ENCODE assay signal across 21 mouse cellular contexts in genomic region chr1:34174961-34175360, GRCm38 (mm10).
DNase-seq lines count a peak whose midpoint lies in the region; ATAC-seq and TF ChIP-seq lines count a peak whose summit lies in the region.
"Had no signal": no experiment of that assay in that cellular context is flagged by ENCODE, and none has a peak within 500 bp of the region (broad histone marks: within the 10 kb centered on the region; RNA-seq: fewer than 3 reads in every experiment).

No protein-coding gene starts in this region.

- no peak for TF ChIP-seq RAD21 in CH12.LX (IDR thresholded peaks at IDR 0.05; ENCODE audit: low read depth, low read length)

- TF ChIP-seq POLR2A in CH12.LX (IDR thresholded peaks at IDR 0.05; ENCODE audit: low read depth, low read length), result no peak

- 73% methylated on average over 8 of the region's 8 CpGs for WGBS in kidney, embryonic 16.5 days

- H3K27ac ChIP-seq in kidney, embryonic 16.5 days (ENCODE audit: low read length), result no peak overlapping the region
- no peak overlapping the region for H3K27ac ChIP-seq in CH12.LX (ENCODE audit: insufficient read depth, low read depth)
- H3K27ac ChIP-seq: forebrain, embryonic 12.5 days; gastrocnemius, adult 2 months; heart, embryonic 15.5 days; hindbrain, embryonic 15.5 days; midbrain, embryonic 13.5 days had no signal

- no peaks in the 10 kb centered on the region for H3K4me1 ChIP-seq in kidney, embryonic 16.5 days (ENCODE audit: insufficient read depth, low read length)
- H3K4me1 ChIP-seq in CH12.LX (ENCODE audit: control insufficient read depth in 1 of 2, insufficient read depth in 2 of 2), result peaks cover 0 to 10% of the 10 kb centered on the region in 2 experiments; a peak in 2 of 4 replicates
- H3K4me1 ChIP-seq: forebrain, embryonic 12.5 days; heart, embryonic 15.5 days; hindbrain, embryonic 15.5 days; megakaryocyte, embryonic 14.5 days; midbrain, embryonic 13.5 days had no signal

- dilution Hi-C loops in CH12.LX (cut with MboI; ENCODE audit: extremely low pct_ligation_motif_present, extremely low pct_unique_long_range_greater_than_20kb, low sequenced_read_pairs), result no loop called here

- no peaks in the 10 kb centered on the region for H3K79me2 ChIP-seq in CH12.LX (replicated peaks; ENCODE audit: control insufficient read depth, extremely low read depth, insufficient read depth, poor library complexity, severe bottlenecking)

- TF ChIP-seq EP300 in CH12.LX (IDR thresholded peaks at IDR 0.05; ENCODE audit: low read length), result no peak

- H3K9me3 ChIP-seq in kidney, embryonic 16.5 days (ENCODE audit: low read length), result no peaks in the 10 kb centered on the region
- no peaks in the 10 kb centered on the region for H3K9me3 ChIP-seq in CH12.LX (replicated peaks; ENCODE audit: low read length)
- H3K9me3 ChIP-seq: forebrain, embryonic 12.5 days; heart, embryonic 15.5 days; hindbrain, embryonic 15.5 days; midbrain, embryonic 13.5 days had no signal

- H3K27me3 ChIP-seq in kidney, embryonic 16.5 days (ENCODE audit: insufficient read depth, low read length), result no peaks in the 10 kb centered on the region
- no peaks in the 10 kb centered on the region for H3K27me3 ChIP-seq in CH12.LX (replicated peaks)
- H3K27me3 ChIP-seq: forebrain, embryonic 12.5 days; heart, embryonic 15.5 days; hindbrain, embryonic 15.5 days; megakaryocyte, embryonic 14.5 days; midbrain, embryonic 13.5 days had no signal

- no peak overlapping the region for H3K9ac ChIP-seq in kidney, embryonic 16.5 days (replicated peaks; ENCODE audit: low read length)
- no peak overlapping the region for H3K9ac ChIP-seq in CH12.LX (ENCODE audit: insufficient read depth, low read depth)
- H3K9ac ChIP-seq: forebrain, embryonic 12.5 days; heart, embryonic 15.5 days; hindbrain, embryonic 15.5 days; midbrain, embryonic 13.5 days had no signal

- H3K36me3 ChIP-seq in kidney, embryonic 16.5 days (ENCODE audit: insufficient read depth, low read length), result peaks cover 67% of the 10 kb centered on the region
- H3K36me3 ChIP-seq in CH12.LX (replicated peaks in 1 of 2; ENCODE audit: control insufficient read depth in 1 of 2, insufficient read depth in 1 of 2, low read length in 1 of 2), result peaks cover 26 to 80% of the 10 kb centered on the region in 2 experiments

- no peak overlapping the region for H3K4me3 ChIP-seq in kidney, embryonic 16.5 days (ENCODE audit: low read length)
- H3K4me3 ChIP-seq in CH12.LX (replicated peaks in 1 of 3; ENCODE audit: low read depth in 2 of 3, low read length in 2 of 3, poor library complexity in 1 of 3), result no peak overlapping the region
- H3K4me3 ChIP-seq: forebrain, embryonic 12.5 days; gastrocnemius, adult 2 months; heart, embryonic 15.5 days; hindbrain, embryonic 15.5 days; megakaryocyte, embryonic 14.5 days; midbrain, embryonic 13.5 days had no signal

- no peak for ATAC-seq in kidney, embryonic 16.5 days (ENCODE audit: low FRiP score, low TSS enrichment)
- ATAC-seq: midbrain, embryonic 13.5 days had no signal

- no peak for TF ChIP-seq CTCF in CH12.LX (conservative IDR thresholded peaks at IDR 0.05 in 1 of 2, IDR thresholded peaks at IDR 0.05 in 1 of 2; ENCODE audit: low read depth in 2 of 2, low read length in 2 of 2)

- no peak overlapping the region for H3K4me2 ChIP-seq in kidney, embryonic 16.5 days (replicated peaks; ENCODE audit: low read depth, low read length)
- H3K4me2 ChIP-seq in CH12.LX (ENCODE audit: insufficient read depth, low read depth, poor library complexity, severe bottlenecking), result no peak overlapping the region
- H3K4me2 ChIP-seq: forebrain, embryonic 12.5 days; heart, embryonic 15.5 days; hindbrain, embryonic 15.5 days; midbrain, embryonic 13.5 days had no signal

- peak; percentile 47 for DNase-seq in kidney, adult 18-20 months
- peak; percentile 12 for DNase-seq in CH12.LX (ENCODE audit: extremely low read depth)
- peak; percentile 68 to 74 for DNase-seq in kidney, adult 8-10 months
- peak; percentile 73 to 78 for DNase-seq in kidney, postnatal 36 days
- no peak for DNase-seq in frontal cortex, postnatal 25 days (ENCODE audit: low spot score in 2 of 2)
- no peak for DNase-seq in B cell, adult 2 months
- DNase-seq in retina, embryonic 14.5 days (ENCODE audit: low spot score), result no peak
- DNase-seq: adrenal gland, adult 2 months; cerebellum, adult 11 months; cerebellum, postnatal 14 days; gastrocnemius, adult 2 months; heart, postnatal 36 days; lung, postnatal 14 days; right cerebral cortex, postnatal 25 days; spleen, adult 18-20 months had no signal

- in situ Hi-C loops in CH12.LX (cut with MboI; ENCODE audit: low pct_ligation_motif_present, low pct_unique_long_range_greater_than_20kb, low sequenced_read_pairs), result no loop called here

TF ChIP-seq in CH12.LX, 34 proteins besides CTCF, POLR2A, EP300 and RAD21:
- no peak for TF ChIP-seq PAX5 (IDR thresholded peaks at IDR 0.05; ENCODE audit: low read length)
- TF ChIP-seq E2F4 (IDR thresholded peaks at IDR 0.05; ENCODE audit: insufficient replicate concordance, low read depth, low read length), result no peak
- no peak for TF ChIP-seq MYC (IDR thresholded peaks at IDR 0.05; ENCODE audit: low read depth, low read length)
- no peak for TF ChIP-seq BHLHE40 (IDR thresholded peaks at IDR 0.05; ENCODE audit: low read depth, low read length)
- no peak for TF ChIP-seq IRF4 (IDR thresholded peaks at IDR 0.05; ENCODE audit: low read depth, low read length)
- no peak for TF ChIP-seq GABPA (IDR thresholded peaks at IDR 0.05; ENCODE audit: insufficient replicate concordance, low read depth, low read length)
- TF ChIP-seq USF2 (conservative IDR thresholded peaks at IDR 0.05; ENCODE audit: low read depth, low read length), result no peak
- no peak for TF ChIP-seq POLR2AphosphoS2 (IDR thresholded peaks at IDR 0.05; ENCODE audit: low read depth, low read length)
- TF ChIP-seq NRF1 (IDR thresholded peaks at IDR 0.05; ENCODE audit: low read depth, low read length), result no peak
- no peak for TF ChIP-seq TBP (conservative IDR thresholded peaks at IDR 0.05; ENCODE audit: low read depth, low read length)
- no peak for TF ChIP-seq USF1 (IDR thresholded peaks at IDR 0.05; ENCODE audit: low read depth, low read length)
- TF ChIP-seq RCOR1 (conservative IDR thresholded peaks at IDR 0.05; ENCODE audit: low read depth, low read length), result no peak
- no peak for TF ChIP-seq TCF12 (IDR thresholded peaks at IDR 0.05; ENCODE audit: low read depth, low read length)
- no peak for TF ChIP-seq UBTF (IDR thresholded peaks at IDR 0.05; ENCODE audit: low read depth, low read length)
- no peak for TF ChIP-seq ETS1 (conservative IDR thresholded peaks at IDR 0.05; ENCODE audit: low read depth, low read length)
- TF ChIP-seq ZC3H11A (IDR thresholded peaks at IDR 0.05; ENCODE audit: low read depth, low read length), result no peak
- TF ChIP-seq KAT2A (IDR thresholded peaks at IDR 0.05; ENCODE audit: insufficient replicate concordance, low read length), result no peak
- TF ChIP-seq MEF2A (IDR thresholded peaks at IDR 0.05; ENCODE audit: borderline replicate concordance, low read depth, low read length), result no peak

Comparison
In these comparisons a context has a peak if more than half of its experiments do, and no peak if none do; other contexts are left out.
1. DNase-seq: peak in kidney, adult 18-20 months (single experiment), CH12.LX (single experiment), kidney, adult 8-10 months (2 of 2) and kidney, postnatal 36 days (2 of 2); none in frontal cortex, postnatal 25 days (0 of 2), B cell, adult 2 months (0 of 2) and retina, embryonic 14.5 days (single experiment).